Mouse (Mus musculus): ENCODE measurements at regions not wholly inside any gene's neighbourhood (a gene's known extent, or its start where the extent isn't known, plus 50 kb on each side); places are given as distances from the start of the nearest gene placed in this dataset.

DNA sequence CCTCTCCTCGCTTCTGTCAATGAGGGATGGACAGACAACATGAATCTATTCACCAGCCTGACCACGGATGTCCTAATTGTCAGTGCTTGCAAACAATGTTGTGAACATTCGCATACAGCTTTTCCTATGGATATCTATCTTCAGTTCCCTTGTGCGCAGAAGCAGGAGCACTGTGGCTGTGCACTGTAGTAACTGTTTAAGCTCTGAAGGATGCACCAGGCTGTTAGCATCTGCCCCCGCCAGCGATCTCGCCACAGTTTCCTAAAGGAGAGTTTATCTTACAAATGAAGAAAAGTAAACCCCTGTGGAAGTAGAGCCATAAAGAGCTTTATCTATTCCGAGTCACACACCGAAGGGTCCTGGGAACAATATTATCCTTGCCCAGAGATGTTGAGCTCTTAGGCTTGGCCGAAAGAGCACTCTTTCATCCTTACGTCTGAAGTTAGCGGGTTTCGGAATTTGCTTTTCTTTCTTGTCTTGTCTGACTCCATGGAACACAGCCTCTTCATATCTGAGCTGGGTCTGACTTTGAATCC, 357.4 kb downstream of the Agtpbp1 start:
- TF ChIP-seq CTCF (IDR thresholded peaks at IDR 0.05; ENCODE audit: control insufficient read depth, insufficient read depth, insufficient read length) = no peak
- no peak for TF ChIP-seq USF1 (IDR thresholded peaks at IDR 0.05; ENCODE audit: low read depth)
- no peak for TF ChIP-seq MYOD1 (IDR thresholded peaks at IDR 0.05; ENCODE audit: control insufficient read depth, insufficient read length, low read depth)
- no peak for TF ChIP-seq CEBPB (IDR thresholded peaks at IDR 0.05; ENCODE audit: low read depth)

Data from C2C12 (cell line).